Mouse (Mus musculus): Measurements from ENCODE around the gene Als2.
A peak's percentile ranks its signal among the peaks of the same experiment; 100 is the strongest.

The Als2 gene

DNA sequence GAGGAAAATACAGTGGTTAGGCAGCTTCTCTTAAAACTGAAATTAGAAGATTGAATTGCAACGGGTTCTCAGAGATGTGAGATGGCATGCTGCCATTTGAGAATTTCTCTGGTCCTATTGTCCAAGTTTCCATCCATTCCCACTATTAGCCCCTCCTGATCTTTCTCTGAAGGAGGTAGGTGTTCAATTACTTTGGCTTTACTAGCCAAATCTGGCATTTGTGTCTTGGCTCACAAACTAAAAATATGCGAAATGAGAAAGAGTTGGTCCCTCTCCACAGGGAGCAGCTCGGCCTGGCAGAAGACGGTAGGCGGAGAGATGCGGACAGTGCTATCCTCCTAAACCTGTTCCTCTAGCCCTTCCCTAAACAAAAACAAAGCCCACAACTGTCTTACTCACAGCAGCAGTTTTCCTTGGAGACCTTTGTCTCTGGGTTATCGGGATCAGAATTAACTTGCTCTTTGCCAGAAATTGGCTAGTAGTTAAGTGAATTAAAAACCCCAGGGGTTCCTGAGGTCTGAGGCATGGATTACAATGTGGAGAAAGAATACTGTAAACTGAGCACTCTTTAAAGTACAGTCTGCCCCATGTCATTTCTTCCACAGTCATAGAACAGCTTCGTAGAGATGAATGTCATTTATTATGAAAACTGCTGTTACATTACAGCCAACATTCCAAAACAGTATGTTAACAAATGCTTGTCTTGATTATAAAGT is 74.6 kb downstream of the Als2 start:
- no peak for DNase-seq

- no peak for DNase-seq
Observed at GRCm38 (mm10) chr1:59161396-59161795, 75.6 kb downstream of the Als2 start.

- no peak for DNase-seq
Observed at GRCm38 (mm10) chr1:59160871-59161270, 76.2 kb downstream of the Als2 start.

DNA sequence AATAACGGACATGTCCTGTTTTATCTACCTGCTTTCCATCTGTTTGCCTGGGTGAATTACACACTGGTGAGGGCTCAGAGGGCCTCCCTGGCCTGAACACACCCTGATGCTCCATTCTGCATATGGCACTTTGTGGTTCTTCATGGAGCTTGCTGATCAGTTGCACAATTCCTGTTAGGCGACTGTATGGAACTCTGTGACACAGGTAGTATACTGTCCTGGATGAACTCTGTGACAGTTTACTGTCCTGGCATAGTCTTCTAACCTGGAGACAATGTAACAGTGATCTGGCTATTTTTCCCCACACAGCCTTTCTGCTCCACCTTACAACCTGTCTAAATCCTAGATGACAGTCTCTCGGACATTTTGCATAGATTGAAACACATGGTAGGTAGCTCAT is 77.9 kb downstream of the Als2 start:
- DNase-seq: no peak

GRCm38 (mm10) chr1:59158498-59158897 is 78.5 kb downstream of the Als2 start:
- no peak for DNase-seq

- no peak for DNase-seq
Observed at GRCm38 (mm10) chr1:59157846-59158245, 79.2 kb downstream of the Als2 start.

GRCm38 (mm10) chr1:59152346-59152745 is 84.7 kb downstream of the Als2 start:
- no peak for DNase-seq

GRCm38 (mm10) chr1:59150542-59150941 is 86.5 kb downstream of the Als2 start:
- no peak for DNase-seq

GRCm38 (mm10) chr1:59144543-59144942 is 92.5 kb downstream of the Als2 start:
- DNase-seq: peak; percentile 30 to 49

GRCm38 (mm10) chr1:59142809-59143208 is 94.2 kb downstream of the Als2 start:
- DNase-seq: peak; percentile 42 to 73

DNA sequence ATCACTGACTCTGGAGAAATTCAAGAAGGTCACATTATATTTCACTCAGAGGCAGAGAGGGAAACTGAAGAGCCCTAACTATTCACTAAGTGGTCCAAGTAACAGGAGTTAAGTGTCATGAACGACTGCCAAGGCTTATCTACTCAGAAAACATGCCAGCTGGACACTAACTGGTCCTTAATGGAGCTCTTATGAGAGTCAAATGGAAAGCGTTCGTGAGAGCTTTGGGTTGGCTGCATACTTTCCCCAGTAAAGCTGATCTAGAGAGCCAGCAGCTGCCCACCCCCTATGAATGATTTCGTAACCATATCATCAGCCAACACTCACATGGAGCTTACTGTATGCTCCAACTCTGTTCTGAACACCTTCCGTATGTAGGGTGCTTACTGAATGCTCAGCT is 102.6 kb downstream of the Als2 start:
- DNase-seq: peak; percentile 56 to 59

GRCm38 (mm10) chr1:59128879-59129278 is 108.2 kb downstream of the Als2 start:
- DNase-seq: peak in 1 of 2 experiments; percentile 28

DNA sequence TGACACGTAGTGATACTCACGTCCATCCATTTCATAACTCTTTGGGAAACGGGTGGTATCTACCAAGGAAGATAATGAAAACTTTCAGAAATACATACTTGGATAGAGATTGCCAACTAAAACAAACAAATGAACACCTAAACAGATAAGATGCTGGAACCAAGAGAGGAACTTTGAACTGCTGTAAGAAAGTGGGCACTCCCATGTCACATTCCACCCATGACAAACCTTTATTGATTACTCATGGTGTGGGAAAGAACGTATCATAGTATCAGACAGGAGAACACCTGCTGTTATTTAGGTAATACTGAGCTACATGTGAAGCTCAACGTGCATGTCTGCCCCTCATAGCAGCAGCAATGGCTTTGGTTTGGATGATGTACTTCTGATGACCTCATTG is 111.5 kb downstream of the Als2 start:
- no peak for DNase-seq

DNA sequence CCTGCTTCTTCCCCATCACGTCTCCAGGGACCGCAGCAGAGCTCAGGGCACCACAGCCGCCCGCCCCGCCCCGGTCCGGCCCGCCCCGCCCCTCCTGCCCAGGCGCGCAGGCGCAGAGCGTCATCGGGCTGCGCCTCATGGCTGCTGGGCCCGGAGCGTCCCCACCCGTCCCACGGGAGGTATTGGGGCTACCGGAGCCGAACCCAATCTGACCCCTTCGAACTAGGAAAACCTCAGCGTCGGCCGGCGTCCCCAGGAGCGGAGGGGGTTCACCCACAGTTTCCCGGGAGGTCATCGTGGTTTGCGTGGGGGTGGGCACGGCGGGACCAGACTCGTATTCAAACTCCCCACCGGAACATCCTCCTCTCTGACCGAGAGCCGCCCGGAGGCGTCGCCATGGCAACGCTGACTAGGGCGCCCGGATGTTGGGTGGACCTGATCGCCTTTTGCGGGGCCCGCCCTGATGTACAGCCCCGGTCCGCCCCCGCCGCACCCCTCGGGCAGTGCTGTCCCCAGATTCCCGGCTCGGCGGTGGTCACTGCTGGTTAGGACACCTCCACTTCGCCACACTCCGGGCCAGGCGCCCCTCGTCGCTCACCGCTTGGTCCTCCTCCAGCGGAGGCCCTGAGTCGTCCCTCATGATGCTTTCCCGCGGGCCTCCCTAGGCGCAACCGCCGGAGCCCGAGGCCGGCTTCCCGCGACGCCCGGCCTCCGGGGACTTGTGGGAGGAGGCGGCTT is 117.1 kb downstream of the Als2 start, which contains the start of gene Tmem237:
Gene Tmem237 (minus strand): TSS at position 689 of the 738 bp plus-strand sequence.
- DNase-seq: peak; percentile 92 to 95
